Mouse (Mus musculus) lung, adult 2 months (tissue): ENCODE data around the gene Map4k5.

ENCODE experiments used
- CTCF ChIP-seq: fragments of 200-500 bp; IDR thresholded peaks from 2 replicates; pipeline ENCODE4 v1.5.1; 2011; ENCODE audit warnings: mild to moderate bottlenecking, low read length, control low read depth; ENCODE audit not compliant: insufficient read depth
- POLR2A ChIP-seq: fragments of 200-500 bp; IDR thresholded peaks from 2 replicates; pipeline ENCODE4 v1.6.1; 2011; ENCODE audit warnings: low read depth, mild to moderate bottlenecking, control low read depth, low read length, borderline replicate concordance; ENCODE audit errors: extremely low read depth

- TF ChIP-seq CTCF (no peak), POLR2A (no peak)
Observed at GRCm38 (mm10) chr12:69811976-69812375, 81.0 kb downstream of the Map4k5 start.
